Mouse (Mus musculus): ENCODE results near the gene Gm30083.

Gene Gm30083

DNA sequence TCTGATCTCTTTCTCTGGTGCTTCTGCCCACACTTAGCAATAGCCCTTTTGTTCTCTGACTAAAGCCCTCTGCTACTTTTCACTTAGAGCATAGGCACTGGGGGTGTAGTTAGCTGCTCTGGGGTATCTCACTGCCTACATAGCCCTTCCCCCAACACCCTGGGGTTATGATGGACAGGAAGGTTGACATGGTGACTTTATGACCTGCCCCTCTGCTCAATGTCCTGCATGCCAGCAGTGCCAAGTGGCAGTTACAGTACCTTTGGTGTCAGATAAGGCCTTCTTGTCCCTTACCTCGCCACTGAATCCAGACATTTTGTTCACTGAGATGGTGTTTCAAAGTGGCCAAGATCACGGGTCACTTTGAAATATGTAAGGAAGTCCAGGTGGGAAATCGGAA, at the start of gene Gm30083:
Gene Gm30083, minus strand, starts transcription at position 120 of the 400 bp plus-strand sequence.
- no peak for DNase-seq

- no peak for DNase-seq
These were observed 37.5 kb upstream of the Gm30083 start, which contains the start of gene Antxrl for GRCm38 (mm10) chr14:34052516-34052915. Antxrl (plus strand) TSS chr14:34052707.

- DNase-seq = peak; percentile 19 to 40
These were observed 35.3 kb upstream of the Gm30083 start for GRCm38 (mm10) chr14:34050101-34050779.

DNA sequence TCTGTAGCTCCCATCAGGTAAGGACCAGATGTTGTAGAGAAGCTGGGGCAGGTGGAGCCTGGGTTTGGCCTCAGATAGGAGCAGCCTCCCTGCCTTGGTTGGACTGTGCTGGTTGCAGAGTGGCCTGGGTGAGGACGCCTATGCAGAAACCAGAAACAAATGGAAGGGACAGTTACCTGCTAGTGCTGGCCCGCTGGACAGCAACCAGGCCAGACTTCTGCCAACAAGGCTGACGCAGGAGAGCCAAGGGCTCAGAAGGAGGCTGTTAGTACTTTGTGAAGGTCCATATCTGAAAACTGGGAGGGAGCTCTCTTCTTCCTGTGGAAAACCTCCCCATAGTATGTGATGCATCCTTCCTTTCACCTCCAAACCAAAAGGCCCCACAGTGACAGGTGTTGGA, 28.4 kb upstream of the Gm30083 start:
- DNase-seq = peak; percentile 15 to 21

GRCm38 (mm10) chr14:34041241-34041640, 26.3 kb upstream of the Gm30083 start:
- DNase-seq = no peak

DNA sequence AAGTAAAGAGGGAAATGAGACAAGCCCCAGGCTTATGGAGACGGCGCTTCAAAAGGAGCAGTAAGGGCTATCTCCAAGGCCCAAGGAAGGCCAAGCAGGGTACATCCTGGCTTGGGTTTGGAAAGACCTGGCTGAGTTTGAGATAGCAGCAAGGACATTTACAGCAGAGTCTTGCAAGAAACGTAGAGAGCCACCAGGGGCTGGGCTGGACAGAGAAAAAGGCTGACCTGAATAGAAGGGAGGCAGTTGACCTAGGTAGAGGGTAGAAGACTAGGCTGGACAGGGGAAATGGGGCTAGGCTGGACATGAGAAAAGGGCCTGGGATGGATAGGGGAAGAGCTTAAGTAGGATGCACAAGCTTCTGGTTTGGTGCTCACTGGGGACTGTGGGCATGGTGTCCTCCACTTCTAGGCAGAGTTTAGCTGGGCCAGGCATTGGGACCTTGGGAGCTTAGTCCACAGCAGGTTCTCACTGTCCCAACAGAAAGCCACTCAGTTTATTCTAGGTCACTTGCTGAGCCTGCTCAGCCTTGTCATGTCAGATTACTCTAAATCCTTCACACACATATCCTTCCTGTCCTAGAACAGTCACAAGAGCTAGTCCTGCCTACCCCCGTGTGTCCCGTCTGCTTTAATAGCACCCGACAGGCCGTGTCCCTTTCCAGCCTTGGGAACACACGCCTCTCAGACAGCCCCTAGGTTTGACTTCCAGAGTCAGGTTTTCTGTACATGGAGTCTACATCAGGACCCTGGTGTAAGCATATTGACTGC, 19.0 kb upstream of the Gm30083 start:
- no peak for DNase-seq

GRCm38 (mm10) chr14:34026710-34027109, 11.7 kb upstream of the Gm30083 start:
- no peak for DNase-seq

- DNase-seq = no peak
These were observed 2.0 kb upstream of the Gm30083 start for GRCm38 (mm10) chr14:34016938-34017337.

- no peak for DNase-seq
These were observed 1.4 kb upstream of the Gm30083 start, which contains the start of gene Gm5460 for GRCm38 (mm10) chr14:34016381-34016780. Gm5460 (plus strand) TSS chr14:34016758.

DNA sequence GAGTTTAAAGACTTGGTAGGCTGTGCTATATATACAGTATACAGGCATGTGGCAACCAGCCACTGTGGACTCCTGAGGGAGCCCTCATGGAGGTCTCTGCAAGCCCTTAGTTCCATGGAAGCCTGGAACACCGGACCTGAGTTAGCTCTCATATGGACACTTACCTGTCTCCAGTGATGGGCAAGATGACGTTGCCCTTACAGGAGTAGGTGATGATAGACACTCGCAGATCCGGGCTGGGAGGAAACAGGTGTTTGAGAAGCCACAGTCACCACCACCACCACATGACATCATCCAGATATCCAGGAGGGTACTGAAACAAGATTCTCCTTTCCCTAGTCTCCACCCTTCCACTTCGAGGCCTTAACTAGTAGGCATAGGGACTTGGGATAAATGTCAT, 12.6 kb downstream of the Gm30083 start:
- no peak for DNase-seq

DNA sequence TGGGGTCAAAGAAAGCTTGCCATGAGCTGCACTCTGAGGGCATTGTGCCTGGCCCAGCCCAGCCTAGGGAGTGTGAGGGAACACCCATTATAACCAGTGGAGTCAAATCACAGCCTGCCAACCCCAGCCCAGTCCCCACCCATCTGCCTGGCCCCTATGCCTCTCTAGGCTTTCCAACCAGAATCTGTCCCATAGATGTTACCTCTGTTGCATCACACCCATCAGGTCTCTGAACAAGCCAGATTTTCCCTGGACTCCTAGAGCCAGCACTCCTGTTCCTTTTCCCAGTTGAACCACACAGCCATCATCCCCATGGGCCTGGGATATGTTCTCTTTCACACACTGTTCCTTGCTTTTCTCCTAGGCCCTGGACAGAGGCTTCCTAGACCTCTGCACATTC, 13.5 kb downstream of the Gm30083 start:
- DNase-seq = no peak

GRCm38 (mm10) chr14:34000076-34000475, 14.9 kb downstream of the Gm30083 start:
- DNase-seq = no peak

GRCm38 (mm10) chr14:33997427-33997826, 17.6 kb downstream of the Gm30083 start:
- no peak for DNase-seq

- no peak for DNase-seq
These were observed 21.3 kb downstream of the Gm30083 start for GRCm38 (mm10) chr14:33993521-33994289.

DNA sequence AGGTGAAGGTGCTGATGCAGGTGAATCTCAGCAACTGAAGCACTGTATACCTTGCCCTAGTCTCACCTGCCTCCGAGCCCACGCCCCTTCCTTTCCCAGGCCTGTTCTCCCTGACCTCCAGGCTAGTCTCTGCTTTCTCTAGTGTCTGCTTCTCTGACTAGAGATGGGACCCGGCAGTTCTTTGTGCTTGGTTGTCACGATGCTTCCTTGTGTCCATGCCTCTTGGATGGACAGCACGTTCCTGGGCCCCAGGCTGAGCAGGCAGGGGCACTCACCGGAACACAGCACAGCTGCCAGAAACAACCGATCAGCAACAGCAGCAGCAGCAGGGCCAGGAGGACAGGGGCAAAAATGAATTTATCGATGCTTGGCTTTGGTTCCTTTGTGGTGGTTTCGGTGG, 21.9 kb downstream of the Gm30083 start:
- no peak for DNase-seq

GRCm38 (mm10) chr14:33991971-33992370, 23.0 kb downstream of the Gm30083 start:
- DNase-seq = peak; percentile 82 to 89

DNA sequence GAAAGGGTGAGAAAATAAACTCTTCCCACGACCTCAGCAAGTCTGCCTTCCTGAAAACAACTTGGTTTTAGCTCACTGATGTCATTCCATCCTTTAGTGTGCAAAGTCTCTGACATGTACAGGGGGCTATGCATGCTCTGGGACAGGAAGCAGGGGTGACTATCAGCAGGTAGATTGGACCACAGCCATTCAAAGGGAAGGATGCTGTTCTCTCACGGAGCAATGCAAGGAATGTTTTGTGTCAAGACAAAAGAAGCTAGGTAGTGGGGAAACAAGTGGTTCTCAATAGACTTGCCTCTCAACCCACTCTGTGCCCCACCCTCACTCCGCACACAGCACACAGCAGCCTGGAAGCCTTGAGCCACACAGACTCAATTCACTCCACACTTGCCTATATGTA, 25.8 kb downstream of the Gm30083 start:
- no peak for DNase-seq

DNA sequence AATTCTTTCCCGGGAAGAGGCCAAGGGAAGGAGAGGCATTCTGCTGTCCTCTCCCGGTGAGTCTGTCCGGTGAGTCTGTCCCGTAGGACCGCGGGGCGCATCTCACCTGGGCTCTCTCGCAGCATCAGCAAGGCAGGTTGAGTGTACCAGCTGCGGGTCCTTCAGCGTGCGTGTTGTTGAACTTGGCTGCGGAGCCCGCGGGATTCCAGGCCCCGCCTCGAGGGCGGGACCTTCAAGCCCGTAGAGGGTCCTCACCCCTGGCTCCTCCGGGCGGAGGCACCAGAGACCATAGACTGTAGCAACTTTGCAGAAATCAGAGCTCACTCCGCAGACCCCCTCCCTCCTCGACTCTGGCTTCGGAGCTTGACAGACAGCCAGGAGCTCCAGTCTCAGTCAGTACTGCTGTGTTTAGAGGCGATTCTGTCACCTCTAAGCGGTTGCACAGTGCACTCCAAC, 36.4 kb downstream of the Gm30083 start, which contains the start of gene Zfp488:
Gene Zfp488, minus strand, starts transcription at position 161 of the 456 bp plus-strand sequence.
- peak in 1 of 2 experiments; percentile 41 for DNase-seq

DNA sequence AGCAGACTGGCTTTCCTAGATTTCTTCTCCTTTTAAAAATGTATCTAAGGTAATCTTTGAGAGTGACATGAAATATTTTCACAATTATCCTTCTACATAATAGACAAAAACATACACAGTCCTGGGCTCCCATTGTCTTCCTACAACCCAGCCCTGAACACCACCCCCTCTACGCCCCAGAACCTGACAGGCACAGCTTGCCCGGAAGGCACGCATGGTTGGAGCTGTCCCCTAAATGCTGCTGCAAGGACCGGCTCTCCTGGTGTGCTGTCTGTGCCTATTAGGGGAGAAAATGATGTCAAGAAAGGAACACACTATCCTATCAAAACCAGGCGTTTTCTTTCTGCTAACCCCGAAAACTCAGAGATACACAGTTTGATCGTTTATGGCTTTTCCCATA, 37.2 kb downstream of the Gm30083 start:
- DNase-seq = no peak

GRCm38 (mm10) chr14:33974752-33975151, 40.2 kb downstream of the Gm30083 start:
- DNase-seq = no peak

DNA sequence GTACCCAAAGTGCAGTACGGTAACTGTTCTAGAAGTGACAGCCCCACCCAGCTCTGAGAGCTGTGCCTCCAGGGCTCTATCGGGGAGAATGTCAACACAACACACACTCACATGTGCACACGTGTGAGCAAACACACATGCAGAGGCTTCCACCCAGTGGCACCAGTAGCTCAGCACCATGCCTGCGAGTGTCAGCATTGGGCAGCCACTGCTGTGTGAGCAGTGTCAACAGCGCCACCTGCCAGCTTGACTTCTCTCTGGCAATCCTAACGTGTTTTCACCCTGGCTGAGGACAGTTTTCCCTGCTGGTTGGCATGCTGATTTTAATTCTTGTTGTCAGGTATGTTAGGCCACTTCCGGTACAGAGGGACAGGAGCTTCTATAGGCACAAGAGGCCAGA, 42.3 kb downstream of the Gm30083 start:
- peak in 1 of 2 experiments; percentile 58 for DNase-seq

- no peak for DNase-seq
These were observed 49.3 kb downstream of the Gm30083 start for GRCm38 (mm10) chr14:33965675-33966074.

GRCm38 (mm10) chr14:33959341-33959740, 55.6 kb downstream of the Gm30083 start:
- peak; percentile 69 to 82 for DNase-seq

Data from cerebellum, postnatal 25 days (tissue).